Mouse (Mus musculus): ENCODE data around the gene Slc25a45.
A peak's percentile ranks its signal among the peaks of the same experiment; 100 is the strongest.

Gene Slc25a45

GRCm38 (mm10) chr19:5833287-5834100, 44.1 kb upstream of the Slc25a45 start:
- TF ChIP-seq POU5F1 (IDR thresholded peaks at IDR 0.05; ENCODE audit: borderline replicate concordance, low read length) (no peak), NANOG (IDR thresholded peaks at IDR 0.05; ENCODE audit: borderline replicate concordance, low read length) (no peak), CTCF (conservative IDR thresholded peaks at IDR 0.05; ENCODE audit: low read length) (no peak)
- Histone ChIP-seq H3K27me3 (ENCODE audit: insufficient read depth, low read length) (no peaks in the 10 kb centered on the region), H3K36me3 (ENCODE audit: insufficient read depth, low read length) (peaks cover 29% of the 10 kb centered on the region), H3K9me3 (ENCODE audit: low read length) (no peaks in the 10 kb centered on the region), H3K4me3 (replicated peaks; ENCODE audit: low read length) (no peak overlapping the region), H3K4me1 (replicated peaks; ENCODE audit: low read depth, low read length) (peaks cover 91% of the 10 kb centered on the region)

GRCm38 (mm10) chr19:5834260-5834925, 43.2 kb upstream of the Slc25a45 start:
- peaks cover 91% of the 10 kb centered on the region for H3K4me1 ChIP-seq (replicated peaks; ENCODE audit: low read depth, low read length)
- peaks cover 24% of the 10 kb centered on the region for H3K36me3 ChIP-seq (ENCODE audit: insufficient read depth, low read length)
- H3K4me3 ChIP-seq (replicated peaks; ENCODE audit: low read length), result no peak overlapping the region
- TF ChIP-seq POU5F1 (IDR thresholded peaks at IDR 0.05; ENCODE audit: borderline replicate concordance, low read length), result no peak
- no peak for TF ChIP-seq NANOG (IDR thresholded peaks at IDR 0.05; ENCODE audit: borderline replicate concordance, low read length)
- TF ChIP-seq CTCF (conservative IDR thresholded peaks at IDR 0.05; ENCODE audit: low read length), result no peak
- H3K9me3 ChIP-seq (ENCODE audit: low read length), result no peaks in the 10 kb centered on the region
- H3K27me3 ChIP-seq (ENCODE audit: insufficient read depth, low read length), result no peaks in the 10 kb centered on the region

- H3K4me3 ChIP-seq (replicated peaks; ENCODE audit: low read length), result 0 out of 2 replicates have a peak overlapping the region, but pooled peaks have one; percentile 8
- H3K36me3 ChIP-seq (ENCODE audit: insufficient read depth, low read length), result peaks cover 32% of the 10 kb centered on the region
- peaks cover 91% of the 10 kb centered on the region for H3K4me1 ChIP-seq (replicated peaks; ENCODE audit: low read depth, low read length)
- H3K27me3 ChIP-seq (ENCODE audit: insufficient read depth, low read length), result no peaks in the 10 kb centered on the region
- no peak for TF ChIP-seq POU5F1 (IDR thresholded peaks at IDR 0.05; ENCODE audit: borderline replicate concordance, low read length)
- no peak for TF ChIP-seq NANOG (IDR thresholded peaks at IDR 0.05; ENCODE audit: borderline replicate concordance, low read length)
- no peak for TF ChIP-seq CTCF (conservative IDR thresholded peaks at IDR 0.05; ENCODE audit: low read length)
- no peaks in the 10 kb centered on the region for H3K9me3 ChIP-seq (ENCODE audit: low read length)
Measured at GRCm38 (mm10) chr19:5835054-5835921, 42.3 kb upstream of the Slc25a45 start.

GRCm38 (mm10) chr19:5835922-5836430, 41.6 kb upstream of the Slc25a45 start:
- TF ChIP-seq CTCF (conservative IDR thresholded peaks at IDR 0.05; ENCODE audit: low read length) (no peak), NANOG (IDR thresholded peaks at IDR 0.05; ENCODE audit: borderline replicate concordance, low read length) (no peak), POU5F1 (IDR thresholded peaks at IDR 0.05; ENCODE audit: borderline replicate concordance, low read length) (no peak)
- H3K9me3 ChIP-seq (ENCODE audit: low read length), result no peaks in the 10 kb centered on the region
- H3K4me1 ChIP-seq (replicated peaks; ENCODE audit: low read depth, low read length), result peaks cover 91% of the 10 kb centered on the region

GRCm38 (mm10) chr19:5836941-5837572, 40.6 kb upstream of the Slc25a45 start:
- TF ChIP-seq CTCF (conservative IDR thresholded peaks at IDR 0.05; ENCODE audit: low read length) (no peak), NANOG (IDR thresholded peaks at IDR 0.05; ENCODE audit: borderline replicate concordance, low read length) (peak; percentile 61; the same call in 1 of the 2 replicates)
- 0 out of 2 replicates have a peak overlapping the region, but pooled peaks have one; percentile 5 for H3K4me3 ChIP-seq (replicated peaks; ENCODE audit: low read length)
- no peaks in the 10 kb centered on the region for H3K27me3 ChIP-seq (ENCODE audit: insufficient read depth, low read length)
- H3K4me1 ChIP-seq (replicated peaks; ENCODE audit: low read depth, low read length), result peaks cover 91% of the 10 kb centered on the region
- H3K36me3 ChIP-seq (ENCODE audit: insufficient read depth, low read length), result peaks cover 20% of the 10 kb centered on the region; the same call in 1 of the 2 replicates
- no peaks in the 10 kb centered on the region for H3K9me3 ChIP-seq (ENCODE audit: low read length)

More at GRCm38 (mm10) chr19:5835922-5836430, 41.6 kb upstream of the Slc25a45 start:
- Histone ChIP-seq H3K4me3 (replicated peaks; ENCODE audit: low read length) (0 out of 2 replicates have a peak overlapping the region, but pooled peaks have one; percentile 8), H3K27me3 (ENCODE audit: insufficient read depth, low read length) (no peaks in the 10 kb centered on the region), H3K36me3 (ENCODE audit: insufficient read depth, low read length) (peaks cover 26% of the 10 kb centered on the region)

GRCm38 (mm10) chr19:5837606-5838005, 40.0 kb upstream of the Slc25a45 start:
- TF ChIP-seq NANOG (IDR thresholded peaks at IDR 0.05; ENCODE audit: borderline replicate concordance, low read length) (no peak), CTCF (conservative IDR thresholded peaks at IDR 0.05; ENCODE audit: low read length) (no peak), POU5F1 (IDR thresholded peaks at IDR 0.05; ENCODE audit: borderline replicate concordance, low read length) (no peak)
- Histone ChIP-seq H3K36me3 (ENCODE audit: insufficient read depth, low read length) (peaks cover 20% of the 10 kb centered on the region; the same call in 1 of the 2 replicates), H3K4me3 (replicated peaks; ENCODE audit: low read length) (no peak overlapping the region), H3K27me3 (ENCODE audit: insufficient read depth, low read length) (no peaks in the 10 kb centered on the region), H3K4me1 (replicated peaks; ENCODE audit: low read depth, low read length) (peaks cover 96% of the 10 kb centered on the region), H3K9me3 (ENCODE audit: low read length) (no peaks in the 10 kb centered on the region)

GRCm38 (mm10) chr19:5838136-5838891, 39.3 kb upstream of the Slc25a45 start:
- TF ChIP-seq POU5F1 (IDR thresholded peaks at IDR 0.05; ENCODE audit: borderline replicate concordance, low read length) (no peak), CTCF (conservative IDR thresholded peaks at IDR 0.05; ENCODE audit: low read length) (no peak), NANOG (IDR thresholded peaks at IDR 0.05; ENCODE audit: borderline replicate concordance, low read length) (no peak)
- Histone ChIP-seq H3K4me1 (replicated peaks; ENCODE audit: low read depth, low read length) (peaks cover 97% of the 10 kb centered on the region), H3K9me3 (ENCODE audit: low read length) (no peaks in the 10 kb centered on the region), H3K27me3 (ENCODE audit: insufficient read depth, low read length) (no peaks in the 10 kb centered on the region), H3K4me3 (replicated peaks; ENCODE audit: low read length) (no peak overlapping the region), H3K36me3 (ENCODE audit: insufficient read depth, low read length) (peaks cover 20% of the 10 kb centered on the region; the same call in 1 of the 2 replicates)
